Mouse (Mus musculus) left cerebral cortex, postnatal 10 days (tissue): Measurements from ENCODE around the gene Prex1. TPM values are rescaled to one million over a fixed set of nuclear protein-coding genes. Genes with fewer than 3 reads are reported as not detected.
A peak's percentile ranks its signal among the peaks of the same experiment; 100 is the strongest.

Experiments used
- DNase-seq, 2 experiments: peaks; one replicate each; pipeline ENCODE4 v3.0.0; 2021 to 2022; ENCODE audit warnings: low spot score in 2 of 2, mixed read lengths in 1 of 2; ENCODE audit errors: extremely low spot score in 1 of 2
- intact Hi-C: fragments of 180-260 bp; cut with DNase I; formaldehyde crosslinking; loops from one replicate; pipeline ENCODE4 v1.15.1; 2025
- total RNA-seq, 2 experiments: library from RNA; stranded (reverse); gene quantifications; 2 replicates each; pipeline ENCODE4 v1.2.3; 2021

The Prex1 gene
- total RNA-seq, 2 experiments from 2014 or later: 90.8 to 102 TPM

DNA sequence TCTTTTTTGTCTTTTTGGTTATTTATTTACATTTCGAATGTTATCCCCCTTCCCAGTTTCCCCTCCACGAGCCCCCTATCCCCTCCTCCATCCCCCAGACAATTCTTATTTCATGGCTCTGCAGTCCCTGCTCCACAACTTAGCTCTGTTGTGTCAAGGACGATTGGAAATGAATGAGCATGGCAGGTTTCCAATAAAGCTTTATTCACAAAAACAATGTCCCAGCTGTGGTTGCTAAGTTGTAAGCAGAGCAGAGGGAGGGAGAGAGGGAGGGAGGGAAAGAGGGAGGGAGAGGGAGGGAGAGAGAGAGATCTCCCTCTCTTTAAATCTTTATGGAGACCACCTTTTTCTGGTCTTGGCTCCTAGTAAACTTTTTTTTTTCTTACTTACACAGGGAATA, 15.4 kb upstream of the Prex1 start:
- no peak for DNase-seq
- intact Hi-C loops: no loop called here

DNA sequence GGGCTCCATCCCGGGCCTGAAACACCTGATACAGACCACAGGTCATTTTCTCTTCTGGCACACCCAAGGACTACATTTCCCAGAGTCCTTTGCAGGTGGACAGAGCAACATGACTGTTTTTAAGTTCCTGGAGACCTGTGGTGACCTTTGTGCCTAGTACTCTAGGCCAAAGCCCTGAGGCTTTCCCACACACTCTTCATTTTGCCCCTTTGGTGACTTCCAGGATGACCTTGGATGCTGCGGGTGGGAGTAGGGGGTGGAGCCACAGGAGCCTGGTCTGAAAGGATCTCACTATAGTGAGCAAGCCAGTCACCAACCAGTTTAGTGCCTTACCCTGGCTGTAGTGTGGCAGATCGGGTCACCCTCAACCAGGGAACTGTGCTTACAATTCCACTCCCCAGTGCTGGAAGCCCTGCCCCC, 14.6 kb upstream of the Prex1 start:
- DNase-seq: no peak
- intact Hi-C loops: no loop called here

DNA sequence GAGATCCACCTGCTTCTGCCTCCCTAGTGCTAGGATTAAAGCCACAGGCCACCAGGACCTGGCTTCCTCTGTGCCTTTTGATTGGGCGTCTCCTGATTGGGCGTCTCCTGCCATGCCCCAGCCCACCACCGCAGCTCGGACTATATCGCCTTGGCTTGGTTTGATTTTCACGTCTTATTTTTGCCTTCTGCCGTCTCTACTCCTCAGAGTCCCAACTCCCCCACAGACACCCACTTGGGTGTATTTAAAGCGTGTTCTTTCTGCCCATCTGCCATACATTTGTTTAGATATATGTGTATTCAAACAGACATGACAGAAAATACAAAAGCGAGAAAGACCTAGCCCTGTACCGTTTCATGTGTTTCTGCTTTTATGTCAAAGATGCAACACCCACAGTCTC, 14.2 kb upstream of the Prex1 start:
- peak in 1 of 2 experiments; percentile 36 for DNase-seq
- intact Hi-C loops: no loop called here

DNA sequence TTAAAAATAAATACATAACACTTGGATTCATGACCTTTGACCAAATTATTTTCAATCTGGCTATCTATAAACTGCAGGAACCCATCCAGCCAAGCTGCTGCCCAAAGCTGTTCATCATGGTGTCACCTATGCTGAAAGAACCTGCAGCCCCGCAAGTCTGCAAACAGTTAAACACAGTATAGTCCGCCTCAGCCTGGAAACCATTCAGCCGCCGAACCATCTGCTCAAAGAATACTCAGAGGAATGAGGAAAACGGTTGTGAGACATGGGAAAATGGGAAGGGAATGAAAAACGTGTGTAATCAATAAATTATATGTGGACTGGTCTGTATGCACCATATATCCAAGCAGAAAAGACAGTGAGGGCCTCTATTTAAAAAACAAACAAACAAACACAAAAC, 13.3 kb upstream of the Prex1 start:
- intact Hi-C loops: no loop called here
- DNase-seq: no peak

DNA sequence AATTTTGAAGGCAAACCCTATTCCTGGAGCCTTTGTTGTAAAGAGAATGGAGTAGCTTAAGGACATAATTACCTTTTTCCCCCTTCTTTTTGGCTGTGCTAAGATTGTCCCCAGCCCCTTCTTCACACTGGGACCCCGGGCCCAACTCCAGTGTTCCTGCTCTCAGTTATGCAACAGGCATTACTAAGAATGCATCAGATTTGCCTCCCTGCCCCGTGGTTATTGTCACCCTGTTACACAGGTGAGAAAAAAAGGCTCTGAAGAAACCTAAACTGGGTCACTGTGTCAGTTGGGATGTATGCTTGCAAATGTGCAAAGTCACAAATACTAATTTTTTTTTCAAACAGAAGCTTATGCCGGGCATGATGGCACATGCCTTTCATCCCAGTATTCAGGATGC, 6.8 kb upstream of the Prex1 start:
- intact Hi-C loops: no loop called here
- no peak for DNase-seq

DNA sequence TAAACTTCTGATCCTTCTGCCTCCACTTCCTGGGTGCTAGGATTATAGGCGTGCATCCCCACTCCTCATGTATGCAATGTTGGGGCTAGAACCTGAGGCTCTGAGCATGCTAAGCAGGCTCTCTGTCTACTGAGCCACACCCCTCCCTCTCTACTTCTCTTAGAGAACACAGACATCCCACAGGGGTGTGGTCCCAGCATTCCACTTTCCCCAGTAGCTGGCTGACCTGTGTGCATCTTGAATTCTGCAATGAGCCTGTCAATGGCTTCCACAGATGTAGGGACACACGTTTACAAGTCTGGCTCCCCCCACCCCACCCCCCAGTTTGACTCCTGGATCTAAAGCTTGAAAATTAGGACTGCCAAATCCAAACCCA, 6.3 kb upstream of the Prex1 start:
- intact Hi-C loops: no loop called here
- no peak for DNase-seq

DNA sequence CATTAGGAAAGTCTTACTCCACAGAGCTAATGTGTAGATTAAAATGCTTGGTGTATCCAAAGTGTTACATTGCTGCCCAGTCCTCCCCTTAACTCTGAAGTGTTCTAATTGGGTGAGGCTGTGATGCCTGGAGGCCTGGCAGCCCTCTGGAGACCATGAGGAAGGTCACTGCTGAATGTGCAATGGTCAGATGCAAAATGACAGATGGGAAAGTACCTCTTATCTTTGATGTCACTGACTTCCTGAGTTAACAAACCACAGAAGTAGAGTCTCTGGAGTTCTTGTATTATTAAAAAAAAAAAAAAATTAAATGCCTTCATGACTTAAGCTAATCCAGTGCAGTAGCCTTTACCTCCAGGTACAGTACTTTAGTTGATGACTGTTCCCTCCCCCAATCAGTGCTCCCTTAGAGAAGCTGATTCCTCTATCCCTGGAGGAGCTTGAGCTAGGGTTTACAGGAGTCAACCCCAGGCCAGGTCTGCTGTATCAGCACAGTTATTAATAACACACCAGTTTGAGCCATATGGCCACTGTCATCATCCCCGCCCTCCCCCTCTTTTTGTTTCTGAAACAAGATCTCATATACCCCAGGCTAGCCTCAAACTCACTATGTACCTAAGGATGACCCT, 5.8 kb upstream of the Prex1 start:
- DNase-seq: no peak
- intact Hi-C loops: no loop called here

DNA sequence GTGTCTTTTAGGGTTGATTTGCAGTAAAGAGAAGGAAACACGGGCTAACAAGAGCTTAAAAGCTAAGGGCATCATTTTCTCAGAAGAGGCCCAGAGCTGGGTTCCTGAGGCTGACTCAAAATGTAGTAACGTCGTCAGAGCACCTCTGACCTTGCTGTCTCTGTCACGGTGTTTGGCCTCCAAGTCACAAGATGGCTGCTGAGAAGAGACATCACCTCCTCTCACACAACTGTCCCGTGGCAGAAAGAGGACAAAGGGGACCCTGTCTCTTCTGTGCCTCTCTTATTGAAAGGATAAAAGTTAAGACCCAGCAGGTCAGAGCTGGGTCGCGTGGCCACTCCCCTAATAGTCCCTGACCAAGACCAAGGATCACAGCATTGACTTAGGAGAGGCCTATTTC, 2.4 kb upstream of the Prex1 start:
- no peak for DNase-seq
- intact Hi-C loops: no loop called here

DNA sequence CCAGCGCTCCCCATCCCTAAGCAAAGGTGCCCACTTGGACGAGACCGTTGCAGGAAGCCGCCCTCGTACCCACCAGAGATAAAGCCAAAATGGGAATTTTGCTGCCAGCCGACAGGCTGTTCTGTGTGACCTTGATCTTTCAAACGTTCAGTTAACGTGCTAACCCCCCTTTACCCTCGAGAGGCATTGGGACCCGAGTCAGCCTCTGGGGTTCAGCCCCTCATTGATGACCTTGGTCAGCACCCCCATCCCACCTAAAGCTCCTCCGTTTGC, 731 bp upstream of the Prex1 start:
- intact Hi-C loops: loop anchor here (5.0 kb wide), 2 partner anchors 58 to 122 kb away; no protein-coding TSS in a partner anchor
- DNase-seq: no peak

DNA sequence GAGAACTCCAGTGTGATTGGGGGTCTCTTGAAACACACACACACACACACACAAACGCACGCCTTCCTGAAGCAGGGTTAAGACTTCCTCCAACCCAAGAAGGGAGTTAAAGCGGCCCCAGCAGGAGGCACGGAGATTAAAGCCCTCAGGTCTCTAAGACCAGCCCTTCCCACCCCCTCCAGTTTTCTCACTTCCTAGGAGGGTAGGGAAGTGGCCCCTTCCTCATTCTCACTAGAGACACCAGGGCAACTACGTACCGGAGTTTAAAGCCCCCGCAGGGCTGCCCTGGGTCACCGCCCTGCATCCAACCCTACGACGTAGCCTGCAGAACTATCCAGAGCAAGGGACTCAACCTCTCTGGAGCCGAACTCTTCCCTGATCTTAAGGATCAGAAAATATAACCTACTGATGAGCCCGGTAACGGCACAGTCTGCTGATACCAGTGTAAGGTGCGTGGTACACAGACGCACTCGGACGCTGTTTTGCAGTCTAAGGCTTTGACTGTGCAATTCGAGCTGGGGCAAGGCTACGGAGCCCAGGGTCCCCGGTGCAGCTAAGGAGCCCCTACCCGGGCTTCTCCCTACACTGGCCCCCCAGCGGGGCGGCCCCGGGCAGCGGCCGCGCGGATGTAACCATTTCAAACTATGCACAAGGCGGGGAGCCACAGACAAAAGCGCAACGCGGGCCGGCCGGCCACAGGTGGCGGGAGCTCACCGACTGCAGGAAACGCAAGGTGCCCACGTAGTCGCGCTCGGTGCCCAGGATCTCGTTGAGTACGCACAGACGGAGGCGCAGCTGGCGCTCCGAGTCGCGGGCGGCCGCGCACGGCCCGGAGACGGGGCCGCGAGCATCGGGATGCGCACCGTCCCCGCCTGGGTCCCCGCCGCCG, 587 bp downstream of the Prex1 start:
- intact Hi-C loops: loop anchor here (5.0 kb wide), 2 partner anchors 59 to 121 kb away; no protein-coding TSS in a partner anchor
- DNase-seq: peak in 1 of 2 experiments; percentile 79

DNA sequence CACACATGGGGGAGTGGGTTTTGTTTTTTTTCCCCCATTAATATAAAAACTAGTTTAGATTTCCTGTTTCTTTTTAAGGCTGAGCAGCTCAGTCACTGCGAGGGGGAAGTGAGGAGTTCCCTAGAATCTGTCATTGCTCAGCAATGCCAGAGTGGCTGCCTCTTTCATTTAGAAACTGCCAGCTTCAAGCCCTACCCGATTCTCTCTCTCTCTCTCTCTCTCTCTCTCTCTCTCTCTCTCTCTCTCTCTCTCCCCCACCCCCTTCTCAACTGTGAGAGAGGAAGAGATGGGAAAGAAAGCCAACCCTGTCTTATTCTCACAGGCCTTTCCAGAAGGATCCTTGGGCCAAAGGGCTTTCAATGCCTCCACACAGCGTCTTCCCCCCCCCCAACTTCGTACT, 1.3 kb downstream of the Prex1 start:
- DNase-seq: no peak
- intact Hi-C loops: loop anchor here (5.0 kb wide), 2 partner anchors 60 to 120 kb away; no protein-coding TSS in a partner anchor

DNA sequence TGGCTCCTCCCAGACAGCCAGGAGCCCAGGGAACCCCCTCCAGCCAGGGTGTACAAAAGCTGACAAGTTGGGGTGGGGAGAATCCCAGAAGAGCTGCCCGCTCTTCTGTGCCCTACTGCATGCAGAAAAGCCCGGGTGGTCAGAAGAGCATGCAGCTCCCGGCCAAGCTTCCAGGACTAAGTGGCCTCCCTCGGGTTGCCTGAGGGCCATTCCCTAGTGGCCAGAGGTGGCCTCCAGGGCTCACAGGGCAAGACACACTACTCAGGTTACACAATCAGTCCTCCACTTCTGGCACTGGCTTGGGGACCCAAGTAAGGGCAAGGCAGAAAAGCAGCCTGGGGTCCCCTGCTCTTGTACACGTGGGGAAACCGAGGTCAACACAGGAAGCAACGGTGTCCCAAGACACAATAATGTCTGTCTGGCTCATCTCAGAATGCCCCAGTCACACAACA, 1.9 kb downstream of the Prex1 start:
- no peak for DNase-seq
- intact Hi-C loops: loop anchor here (5.0 kb wide), 2 partner anchors 61 to 119 kb away; no protein-coding TSS in a partner anchor

DNA sequence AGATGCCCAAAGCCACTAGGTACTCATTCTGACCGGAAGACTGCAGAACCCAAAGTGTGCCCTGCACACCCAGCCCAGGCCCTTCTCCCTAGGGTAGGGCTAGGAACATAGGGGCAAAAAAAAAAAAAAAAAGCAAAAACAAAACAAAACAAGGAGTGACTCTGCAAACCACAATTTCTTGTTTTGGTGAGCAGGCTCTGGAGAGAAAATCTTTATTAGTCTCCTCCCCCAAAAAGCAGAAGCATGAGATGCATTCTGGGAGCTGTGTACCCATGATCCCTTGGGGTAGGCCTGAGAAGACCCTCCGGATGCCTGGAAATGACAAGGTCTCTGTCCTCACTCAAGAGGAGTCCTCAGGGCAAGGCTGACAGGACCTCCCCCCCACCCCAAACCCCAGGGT, 3.7 kb downstream of the Prex1 start:
- DNase-seq: no peak
- intact Hi-C loops: loop anchor here (5.0 kb wide), 2 partner anchors 62 to 118 kb away; no protein-coding TSS in a partner anchor

DNA sequence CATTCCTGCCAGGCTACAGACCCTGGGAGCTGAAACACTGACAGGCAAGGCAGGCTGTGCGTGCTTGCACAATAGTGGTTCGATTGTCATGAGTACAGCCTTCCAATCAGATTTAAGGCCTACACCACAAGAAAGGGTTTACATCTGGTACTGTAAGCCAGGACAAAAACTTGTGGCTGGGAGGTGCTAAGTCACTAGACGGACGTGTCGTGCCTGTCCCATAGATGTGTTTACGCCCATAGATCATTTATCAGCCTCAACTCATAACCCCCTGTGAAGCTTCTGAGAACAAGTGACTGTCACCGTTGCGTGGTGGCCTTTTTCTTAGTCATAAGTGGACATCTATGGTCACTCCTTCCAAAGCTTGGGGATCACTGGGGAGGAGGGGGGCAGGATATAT, 5.3 kb downstream of the Prex1 start:
- intact Hi-C loops: no loop called here
- DNase-seq: no peak

DNA sequence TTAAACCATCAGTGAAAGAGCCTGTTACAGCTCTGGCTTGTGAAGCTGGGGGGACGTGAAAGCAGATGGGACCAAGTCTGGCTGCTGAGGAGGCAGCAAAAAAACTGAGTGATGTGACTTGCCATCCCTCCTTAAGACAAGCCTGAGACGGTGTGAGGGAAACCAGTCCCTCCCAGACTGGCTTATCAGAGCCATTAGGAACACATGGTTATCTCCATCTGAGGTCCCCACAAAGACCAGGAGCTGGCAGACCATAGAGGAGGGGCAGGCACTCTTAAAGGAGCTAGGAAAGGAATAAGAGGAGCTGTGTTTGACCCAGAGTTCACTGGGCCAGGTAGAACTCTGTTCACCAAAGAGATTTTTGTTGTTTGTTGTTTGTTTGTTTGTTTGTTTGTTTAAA, 7.1 kb downstream of the Prex1 start:
- intact Hi-C loops: no loop called here
- DNase-seq: no peak

DNA sequence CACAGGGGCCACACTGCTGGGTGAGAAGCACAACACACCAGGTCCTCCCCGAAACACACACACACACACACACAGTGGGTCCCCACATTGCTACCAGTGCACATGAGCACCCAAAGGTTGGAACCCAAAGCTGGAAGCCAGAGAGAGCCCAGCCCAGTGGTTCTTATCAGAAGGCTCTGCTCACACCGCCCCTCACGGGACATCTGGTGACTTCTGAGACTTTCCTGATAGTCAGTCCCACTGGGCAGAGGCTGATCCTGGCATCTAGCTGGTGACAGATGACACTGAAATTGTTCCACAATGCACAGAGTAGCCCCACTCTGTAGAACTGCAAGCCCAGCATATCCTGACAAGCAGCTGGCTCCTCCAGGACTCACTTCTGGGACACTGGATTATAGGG, 10.1 kb downstream of the Prex1 start:
- no peak for DNase-seq
- intact Hi-C loops: no loop called here

DNA sequence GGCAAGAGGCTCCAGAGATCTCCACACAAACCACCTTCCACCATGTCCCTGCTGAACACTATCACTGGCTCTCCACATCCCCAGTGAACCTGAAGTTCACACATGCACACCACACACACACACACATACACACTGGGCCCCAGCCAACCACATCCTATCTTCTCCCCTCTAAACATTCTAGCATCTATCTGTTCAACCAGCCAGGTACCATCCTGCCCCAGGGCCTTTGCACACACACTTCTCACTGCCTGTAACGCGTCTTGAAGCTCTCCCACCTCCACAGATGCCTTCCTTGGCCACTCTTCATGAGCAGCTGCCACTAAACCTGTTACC, 11.6 kb downstream of the Prex1 start:
- intact Hi-C loops: no loop called here
- no peak for DNase-seq

DNA sequence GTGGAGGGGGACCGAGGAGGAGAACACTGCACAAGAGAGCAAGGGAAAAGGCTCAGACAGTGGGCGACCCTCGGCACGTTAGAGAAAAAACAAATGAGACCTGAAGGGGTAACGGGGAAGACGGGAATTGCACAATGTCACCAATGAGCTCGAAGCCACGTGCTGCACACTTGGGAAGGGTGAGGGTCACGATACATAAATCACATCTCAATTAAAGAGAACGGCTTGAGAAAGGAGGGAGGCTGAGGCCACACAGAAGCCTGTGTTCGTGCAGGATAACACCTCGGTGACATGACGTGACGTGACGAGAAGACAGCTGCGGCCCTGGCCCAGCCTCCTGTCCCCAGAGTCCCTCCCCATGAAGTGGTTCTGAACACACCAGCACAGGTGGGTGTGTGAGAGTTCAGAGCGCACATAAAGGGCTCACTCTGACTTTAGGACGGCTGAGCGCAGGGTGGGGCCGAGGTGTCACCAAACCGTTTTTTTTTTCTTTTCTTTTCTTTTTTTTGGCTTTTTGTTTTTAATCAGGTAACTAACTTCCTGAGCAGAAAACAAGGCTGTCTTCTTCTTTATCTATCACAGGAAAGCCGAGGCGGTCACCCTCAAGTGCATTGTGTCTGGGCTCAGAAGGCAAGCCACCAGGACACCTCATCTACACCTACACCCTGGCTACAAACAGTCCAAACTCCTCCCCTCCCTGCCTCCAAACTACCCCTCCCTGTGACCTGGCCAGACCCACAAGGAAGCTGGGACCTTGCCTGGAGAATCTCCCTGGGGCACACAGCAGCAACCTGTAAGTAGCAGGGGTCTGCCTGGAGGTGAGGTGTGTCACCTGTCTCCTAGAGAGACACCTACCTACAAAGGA, 12.2 kb downstream of the Prex1 start:
- intact Hi-C loops: no loop called here
- DNase-seq: no peak

DNA sequence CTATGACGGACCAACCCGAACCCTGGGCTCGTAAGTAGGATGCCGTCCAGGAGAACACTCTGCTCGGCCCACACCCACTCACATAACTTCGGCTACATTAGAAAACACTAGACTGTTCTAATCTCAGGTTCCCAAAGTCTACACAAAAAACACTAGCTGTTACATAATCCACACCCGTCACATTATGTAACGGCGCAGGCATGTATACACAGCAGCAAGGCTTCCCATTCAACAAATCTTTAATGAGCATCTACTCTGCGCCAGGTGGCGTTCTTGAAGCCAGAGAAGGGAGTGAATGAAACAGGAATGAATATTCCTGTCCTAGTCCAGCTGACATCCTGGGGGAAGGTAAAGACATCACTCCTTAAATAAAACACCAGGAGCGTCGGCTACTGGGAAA, 12.9 kb downstream of the Prex1 start:
- DNase-seq: no peak
- intact Hi-C loops: no loop called here

DNA sequence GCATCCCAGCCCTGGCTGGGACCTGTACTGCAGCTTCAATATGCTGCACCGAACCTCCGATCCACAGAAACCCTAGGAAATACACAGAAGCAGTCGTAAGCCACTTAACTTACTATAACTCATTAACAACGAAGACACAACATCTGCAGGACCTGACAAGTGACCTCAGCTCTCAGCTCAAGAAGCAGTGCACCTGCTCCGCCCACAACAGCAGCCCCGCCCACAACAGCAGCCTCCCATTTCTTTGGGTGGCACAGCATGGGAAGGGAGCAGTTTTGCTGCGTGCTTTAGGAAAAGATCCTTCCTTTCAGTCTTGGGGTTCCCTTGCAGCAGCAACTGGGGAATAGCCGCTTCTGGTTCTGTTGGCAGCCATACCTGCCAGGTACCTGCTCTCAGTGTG, 13.5 kb downstream of the Prex1 start:
- intact Hi-C loops: no loop called here
- no peak for DNase-seq
